Mouse (Mus musculus): ENCODE measurements around the gene Fam107a.

Gene Fam107a

GRCm38 (mm10) chr14:8317194-8318097, at the start of gene Fam107a:
TSS of gene Fam107a (minus strand) at chr14:8318023.
- no peak for DNase-seq (ENCODE audit: low spot score in 2 of 2)

GRCm38 (mm10) chr14:8367121-8367520, 49.3 kb upstream of the Fam107a start:
- DNase-seq (ENCODE audit: low spot score in 2 of 2), result no peak

GRCm38 (mm10) chr14:8365833-8366232, 48.0 kb upstream of the Fam107a start:
- no peak for DNase-seq (ENCODE audit: low spot score in 2 of 2)

GRCm38 (mm10) chr14:8356836-8357235, 39.0 kb upstream of the Fam107a start:
- no peak for DNase-seq (ENCODE audit: low spot score in 2 of 2)

GRCm38 (mm10) chr14:8355999-8356501, 38.2 kb upstream of the Fam107a start:
- DNase-seq (ENCODE audit: low spot score in 2 of 2), result peak; percentile 38 to 61

- DNase-seq (ENCODE audit: low spot score in 2 of 2), result no peak
Observed at GRCm38 (mm10) chr14:8348927-8349326, 31.1 kb upstream of the Fam107a start.

GRCm38 (mm10) chr14:8346255-8346997, 28.6 kb upstream of the Fam107a start:
- peak; percentile 73 to 86 for DNase-seq (ENCODE audit: low spot score in 2 of 2)

- no peak for DNase-seq (ENCODE audit: low spot score in 2 of 2)
Observed at GRCm38 (mm10) chr14:8345566-8345965, 27.7 kb upstream of the Fam107a start.

GRCm38 (mm10) chr14:8342509-8343106, 24.8 kb upstream of the Fam107a start:
- DNase-seq (ENCODE audit: low spot score in 2 of 2), result no peak

- no peak for DNase-seq (ENCODE audit: low spot score in 2 of 2)
Observed at GRCm38 (mm10) chr14:8340226-8340625, 22.4 kb upstream of the Fam107a start.

GRCm38 (mm10) chr14:8335947-8336346, 18.1 kb upstream of the Fam107a start:
- DNase-seq (ENCODE audit: low spot score in 2 of 2), result no peak

- DNase-seq (ENCODE audit: low spot score in 2 of 2), result no peak
Observed at GRCm38 (mm10) chr14:8334511-8334910, 16.7 kb upstream of the Fam107a start.

GRCm38 (mm10) chr14:8332314-8333252, 14.8 kb upstream of the Fam107a start:
- no peak for DNase-seq (ENCODE audit: low spot score in 2 of 2)

GRCm38 (mm10) chr14:8331307-8331905, 13.6 kb upstream of the Fam107a start:
- DNase-seq (ENCODE audit: low spot score in 2 of 2), result no peak

GRCm38 (mm10) chr14:8330390-8330789, 12.6 kb upstream of the Fam107a start:
- no peak for DNase-seq (ENCODE audit: low spot score in 2 of 2)

- DNase-seq (ENCODE audit: low spot score in 2 of 2), result no peak
Observed at GRCm38 (mm10) chr14:8329552-8329951, 11.7 kb upstream of the Fam107a start.

- no peak for DNase-seq (ENCODE audit: low spot score in 2 of 2)
Observed at GRCm38 (mm10) chr14:8327371-8327770, 9.5 kb upstream of the Fam107a start.

- no peak for DNase-seq (ENCODE audit: low spot score in 2 of 2)
Observed at GRCm38 (mm10) chr14:8326961-8327360, 9.1 kb upstream of the Fam107a start.

- DNase-seq (ENCODE audit: low spot score in 2 of 2), result no peak
Observed at GRCm38 (mm10) chr14:8325746-8326145, 7.9 kb upstream of the Fam107a start.

GRCm38 (mm10) chr14:8320528-8320927, 2.7 kb upstream of the Fam107a start:
- no peak for DNase-seq (ENCODE audit: low spot score in 2 of 2)

All from spleen, postnatal 10 days (tissue).